Mouse (Mus musculus): ENCODE data around the gene Nkx1-1. TPM values are rescaled to one million over a fixed set of nuclear protein-coding genes. Genes with fewer than 3 reads are reported as not detected.

Gene Nkx1-1
- not detected for total RNA-seq (2023)

DNA sequence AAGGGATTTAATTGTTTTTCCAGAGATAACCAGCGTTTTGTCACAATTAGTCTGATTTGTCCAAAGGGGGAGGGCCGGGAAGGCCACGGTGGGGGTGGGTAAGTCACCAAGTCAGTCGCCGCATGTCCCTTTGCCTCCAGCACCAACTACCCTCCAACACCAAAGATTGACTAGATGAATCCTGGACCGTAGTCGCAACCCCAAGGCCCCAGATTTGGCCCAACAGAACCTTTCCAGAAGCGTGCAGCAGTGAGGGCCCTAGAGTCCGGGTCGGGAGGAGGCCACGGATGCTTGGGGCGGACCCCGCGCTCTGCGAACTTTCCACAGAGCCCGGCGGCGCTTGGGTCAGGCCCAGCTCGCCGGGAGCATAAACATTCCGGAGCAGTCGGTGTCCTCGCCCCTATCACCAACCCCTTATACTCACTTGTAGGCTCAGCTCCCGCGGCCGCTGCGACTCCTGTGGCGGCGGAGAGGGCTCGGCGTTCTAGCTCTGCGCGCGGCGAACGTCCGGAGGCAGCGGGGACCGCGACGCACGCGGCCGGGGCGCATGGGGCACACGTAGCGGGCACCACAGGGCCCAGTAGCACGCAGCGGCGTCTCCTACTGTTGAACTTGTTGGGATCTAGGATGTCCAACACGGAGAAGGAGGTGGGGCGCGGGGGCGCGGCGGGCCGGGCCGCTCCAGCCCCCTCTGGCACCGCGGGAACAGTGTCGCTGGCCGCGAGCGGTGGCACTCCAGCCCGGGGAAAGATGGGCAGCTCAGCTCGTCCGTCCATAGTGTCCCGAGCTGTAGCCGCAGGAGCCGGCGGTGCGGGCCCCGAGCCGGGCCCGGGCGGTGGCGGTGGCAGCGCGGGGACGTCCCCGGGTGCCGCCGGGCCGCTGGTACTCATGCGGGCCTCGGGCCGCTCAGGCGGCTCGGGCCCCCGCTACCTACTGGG is at the start of gene Nkx1-1:
Gene Nkx1-1 (minus strand): TSS at position 776 of the 938 bp plus-strand sequence.

Other genes starting within 250 kb of the Nkx1-1 start
- under 1 TPM; 0.50 to 0.52 TPM for gene Spon2, start 215.5 kb downstream of the Nkx1-1 start, total RNA-seq (2023)
- 100 to 1,000 TPM; 161 to 172 TPM for gene Ctbp1, start 159.0 kb downstream of the Nkx1-1 start, total RNA-seq (2023)
- gene Maea, start 98.5 kb downstream of the Nkx1-1 start, total RNA-seq (2023) = 10 to 100 TPM; 61.7 to 84.3 TPM
- gene Uvssa, start 55.4 kb downstream of the Nkx1-1 start, total RNA-seq (2023) = 10 to 100 TPM; 11.6 to 12.7 TPM
- 10 to 100 TPM; 20.6 to 25.2 TPM for gene Fam53a, start 195.7 kb upstream of the Nkx1-1 start, total RNA-seq (2023)
- under 1 TPM in 1 of 2 experiments, not detected in 1; 0.45 TPM for gene Gm9903, start 195.9 kb upstream of the Nkx1-1 start, total RNA-seq (2023)
- gene Slbp, start 218.6 kb upstream of the Nkx1-1 start, total RNA-seq (2023) = 10 to 100 TPM; 49.8 to 60.6 TPM
- gene Tacc3, start 224.2 kb upstream of the Nkx1-1 start, total RNA-seq (2023) = 1 to 10 TPM; 6.1 to 8.0 TPM
- 1 to 10 TPM; 6.3 to 7.6 TPM for gene Tmem129, start 224.4 kb upstream of the Nkx1-1 start, total RNA-seq (2023)

All from monocyte, adult 59 days (primary cell).